Mouse (Mus musculus): ENCODE data around the gene Zc3hav1. TPM values are rescaled to one million over a fixed set of nuclear protein-coding genes. Genes with fewer than 3 reads are reported as not detected.

Gene Zc3hav1
- total RNA-seq, 2 experiments from 2014 or later = 2.7 to 3.0 TPM

DNA sequence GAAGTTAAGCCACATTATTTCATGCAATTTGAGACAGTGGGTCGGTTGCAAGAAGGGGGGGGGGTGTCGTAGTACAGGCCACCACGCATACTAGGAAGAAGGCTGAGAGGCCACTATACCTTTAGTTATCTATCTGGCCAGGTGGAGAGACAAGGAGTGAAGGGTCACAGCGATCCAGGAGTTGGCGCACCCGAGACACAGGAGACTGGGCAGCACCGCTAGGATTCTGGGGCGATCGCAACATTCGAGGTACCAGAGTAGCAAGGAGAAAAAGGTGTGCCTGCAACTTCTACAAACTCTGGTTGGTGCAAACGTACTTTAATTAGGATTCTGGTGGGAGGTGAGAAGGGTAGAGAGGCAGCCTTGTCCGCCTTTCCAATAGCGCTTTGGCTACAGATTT, 1.2 kb downstream of the Zc3hav1 start:
- no peak for DNase-seq (ENCODE audit: extremely low spot score in 1 of 2, low spot score in 1 of 2)

DNA sequence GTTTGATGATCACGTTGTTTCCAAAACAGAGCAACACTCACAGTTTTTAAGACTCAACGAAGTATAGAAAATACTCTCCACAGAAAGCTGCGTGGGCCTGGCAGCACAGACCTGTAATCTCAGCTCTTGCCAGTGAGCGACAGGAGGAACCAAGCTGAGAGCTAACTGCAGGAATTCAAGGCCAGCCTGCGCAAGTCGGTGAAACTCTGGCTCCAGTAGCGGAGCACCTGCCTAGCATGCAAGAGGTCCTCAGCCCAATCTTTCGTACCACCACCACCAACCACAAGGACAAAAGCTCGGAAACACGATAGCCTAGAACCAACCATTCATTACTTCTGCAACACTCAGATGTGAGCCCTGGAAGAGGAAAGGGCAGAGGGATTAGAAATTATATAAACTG, 2.0 kb downstream of the Zc3hav1 start:
- no peak for DNase-seq (ENCODE audit: extremely low spot score in 1 of 2, low spot score in 1 of 2)

DNA sequence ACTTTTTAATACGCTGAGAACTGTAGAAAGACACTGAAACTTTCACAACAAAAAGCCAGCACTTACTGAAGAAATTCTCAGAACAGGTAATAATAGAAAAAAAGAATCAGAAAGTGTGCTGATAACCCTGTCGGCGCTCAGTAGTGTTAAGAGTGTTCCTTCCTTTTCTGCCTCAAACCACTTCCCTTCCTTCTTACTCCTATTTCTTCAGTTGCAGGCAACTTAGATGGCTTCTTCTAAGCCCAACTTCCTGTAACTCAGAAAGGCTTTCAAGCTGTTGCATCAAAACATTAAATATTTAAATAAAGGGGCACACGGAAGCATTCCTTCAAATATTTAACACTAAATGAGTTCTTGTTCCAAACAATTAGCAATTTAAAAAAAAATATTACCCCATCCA, 2.5 kb downstream of the Zc3hav1 start:
- DNase-seq (ENCODE audit: extremely low spot score in 1 of 2, low spot score in 1 of 2) = no peak

DNA sequence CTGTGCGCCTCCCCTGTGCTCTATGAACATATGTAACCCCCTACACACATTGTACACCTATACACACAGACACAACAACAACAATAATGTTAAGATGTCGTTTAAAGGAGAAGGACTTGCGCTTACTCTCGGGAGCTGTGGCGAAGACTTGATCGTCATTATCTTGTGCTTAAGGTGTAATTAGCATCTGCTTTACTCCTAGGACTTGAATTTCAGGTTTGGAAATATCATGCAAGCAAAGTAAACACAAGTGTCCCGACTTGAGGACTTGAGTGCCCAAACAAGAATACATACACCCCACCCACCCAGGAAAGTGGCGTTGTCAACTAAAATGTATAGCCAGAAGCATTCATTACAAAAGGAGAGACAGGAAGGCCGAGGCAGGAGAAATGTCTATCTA, 4.6 kb downstream of the Zc3hav1 start:
- DNase-seq (ENCODE audit: extremely low spot score in 1 of 2, low spot score in 1 of 2) = no peak

DNA sequence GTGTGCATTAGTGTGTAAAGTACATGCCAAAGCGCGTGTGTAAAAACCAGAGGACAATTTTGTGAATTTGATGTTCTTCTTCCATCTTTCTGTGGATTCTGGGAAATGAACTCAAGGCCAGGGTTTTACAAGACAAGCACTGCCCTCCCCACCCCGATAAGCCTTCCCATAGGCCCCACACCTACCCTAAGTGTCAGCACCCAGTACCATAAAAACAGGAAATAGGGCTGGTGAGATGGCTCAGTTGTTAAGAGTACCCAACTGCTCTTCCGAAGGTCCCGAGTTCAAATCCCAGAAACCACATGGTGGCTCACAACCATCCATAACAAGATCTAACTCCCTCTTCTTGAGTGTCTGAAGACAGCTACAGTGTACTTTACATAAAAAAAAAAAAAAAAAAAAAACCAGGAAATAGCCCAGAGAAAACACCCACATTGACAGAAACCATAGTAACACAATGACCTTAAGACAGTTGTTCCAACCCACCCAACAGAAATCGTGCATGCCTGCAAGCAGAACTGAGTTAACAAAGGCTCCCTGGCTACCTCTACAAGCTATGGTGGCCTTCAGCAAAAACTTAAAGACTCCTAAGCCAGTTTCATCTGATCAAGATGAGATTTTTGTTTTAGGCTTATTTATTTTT, 5.5 kb downstream of the Zc3hav1 start:
- no peak for DNase-seq (ENCODE audit: extremely low spot score in 1 of 2, low spot score in 1 of 2)

DNA sequence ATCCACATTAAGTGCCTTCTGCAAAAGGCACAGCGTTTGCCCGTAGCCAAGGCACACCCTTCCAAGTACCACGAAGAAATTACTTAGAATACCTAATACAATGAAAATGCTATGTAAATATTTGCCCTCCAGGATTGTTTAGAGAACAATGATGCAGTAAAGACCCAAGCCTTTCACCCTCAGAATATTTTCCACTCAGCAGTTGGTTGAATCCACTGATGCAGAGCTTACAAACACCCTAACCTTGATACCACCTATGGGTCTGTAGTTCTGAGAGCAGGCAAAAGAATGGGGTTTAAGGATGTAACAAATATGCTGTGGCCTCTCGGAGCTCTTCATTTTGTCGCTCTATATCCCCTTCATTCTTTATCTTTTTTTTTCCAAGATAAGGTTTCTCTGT, 6.5 kb downstream of the Zc3hav1 start:
- DNase-seq (ENCODE audit: extremely low spot score in 1 of 2, low spot score in 1 of 2) = no peak

DNA sequence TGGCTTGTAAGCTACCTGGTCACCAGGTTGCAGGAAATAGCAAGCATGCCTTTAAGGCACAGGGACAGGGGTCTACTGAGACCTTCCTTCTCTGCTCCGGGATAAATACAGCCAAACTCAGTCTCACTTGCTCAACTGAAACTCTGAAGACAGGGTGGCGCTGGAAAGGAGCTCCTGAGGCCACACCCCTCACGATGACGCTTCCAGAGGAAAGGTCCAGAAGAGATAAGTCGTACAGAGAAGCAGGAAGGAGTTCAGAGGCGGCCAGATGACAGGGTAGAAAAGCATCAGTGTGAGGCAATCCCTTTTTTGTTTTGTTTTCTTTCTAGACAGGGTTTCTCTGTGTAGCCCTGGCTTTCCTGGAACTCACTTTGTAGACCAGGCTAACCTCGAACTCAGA, 8.6 kb downstream of the Zc3hav1 start:
- no peak for DNase-seq (ENCODE audit: extremely low spot score in 1 of 2, low spot score in 1 of 2)

DNA sequence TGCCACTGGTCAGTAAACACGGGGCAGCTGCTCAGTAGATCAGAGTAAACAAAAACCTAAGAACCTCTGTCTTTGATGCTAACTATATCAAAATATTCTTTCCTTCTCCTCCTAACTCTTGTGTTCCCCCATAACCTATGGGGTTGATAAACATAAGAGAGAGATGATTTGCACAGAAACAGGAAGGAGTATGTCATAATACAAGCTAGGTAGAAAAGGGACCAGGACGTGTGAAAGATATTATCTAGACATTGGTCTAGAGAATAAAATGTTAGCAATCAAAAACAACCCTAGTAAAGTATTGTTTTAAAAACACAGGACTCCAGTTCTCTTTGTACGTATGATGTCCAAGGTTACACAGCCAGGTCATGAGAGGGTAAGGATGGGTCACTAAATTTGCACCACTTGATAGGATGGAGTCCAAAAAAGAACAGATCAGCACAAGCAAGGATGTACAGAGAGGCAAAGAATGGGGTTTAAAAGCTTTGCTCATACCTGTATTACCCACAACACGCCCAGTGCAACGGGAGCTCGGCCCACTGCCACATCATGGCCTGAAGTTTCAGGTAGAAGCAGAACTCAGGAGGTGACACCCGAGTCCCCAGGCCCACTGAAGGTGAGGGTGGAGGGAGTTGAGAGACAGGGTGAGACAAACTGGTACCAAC, 10.3 kb downstream of the Zc3hav1 start:
- DNase-seq (ENCODE audit: extremely low spot score in 1 of 2, low spot score in 1 of 2) = no peak

DNA sequence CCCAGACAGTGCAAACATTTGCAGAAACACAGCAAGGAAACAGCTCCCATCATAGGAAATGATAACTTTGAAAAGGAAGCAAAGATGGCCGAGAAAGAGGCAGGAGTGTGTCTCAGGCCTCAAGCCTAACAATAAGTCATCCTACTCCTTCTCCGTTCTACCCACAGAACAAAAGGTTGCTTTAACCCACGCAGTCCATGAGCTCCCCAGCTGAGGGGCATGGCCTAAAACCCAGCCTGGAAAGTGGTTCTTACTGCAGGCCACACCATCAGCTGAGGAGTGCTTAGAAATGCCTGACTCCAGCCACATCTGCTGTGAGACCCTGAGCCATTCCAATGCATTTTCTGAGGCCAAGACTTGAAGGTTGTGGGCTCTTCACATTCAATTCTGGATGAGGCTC, 10.8 kb downstream of the Zc3hav1 start:
- no peak for DNase-seq (ENCODE audit: extremely low spot score in 1 of 2, low spot score in 1 of 2)

DNA sequence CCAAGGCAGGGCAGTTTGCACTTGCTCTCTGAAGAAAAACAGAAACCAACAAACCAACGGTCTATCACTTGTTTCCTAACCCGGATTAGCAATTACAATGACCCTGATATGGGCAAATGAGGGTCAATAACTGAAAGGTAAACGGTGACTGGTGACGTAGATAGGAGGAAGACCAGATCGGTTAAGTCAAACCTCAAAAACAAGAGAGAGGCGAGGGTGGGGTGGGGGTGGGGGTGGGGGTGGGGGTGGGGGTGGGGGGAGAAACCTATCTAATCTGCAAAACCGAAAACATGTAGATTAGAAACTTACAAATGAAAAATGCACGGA, 11.8 kb downstream of the Zc3hav1 start:
- no peak for DNase-seq (ENCODE audit: extremely low spot score in 1 of 2, low spot score in 1 of 2)

DNA sequence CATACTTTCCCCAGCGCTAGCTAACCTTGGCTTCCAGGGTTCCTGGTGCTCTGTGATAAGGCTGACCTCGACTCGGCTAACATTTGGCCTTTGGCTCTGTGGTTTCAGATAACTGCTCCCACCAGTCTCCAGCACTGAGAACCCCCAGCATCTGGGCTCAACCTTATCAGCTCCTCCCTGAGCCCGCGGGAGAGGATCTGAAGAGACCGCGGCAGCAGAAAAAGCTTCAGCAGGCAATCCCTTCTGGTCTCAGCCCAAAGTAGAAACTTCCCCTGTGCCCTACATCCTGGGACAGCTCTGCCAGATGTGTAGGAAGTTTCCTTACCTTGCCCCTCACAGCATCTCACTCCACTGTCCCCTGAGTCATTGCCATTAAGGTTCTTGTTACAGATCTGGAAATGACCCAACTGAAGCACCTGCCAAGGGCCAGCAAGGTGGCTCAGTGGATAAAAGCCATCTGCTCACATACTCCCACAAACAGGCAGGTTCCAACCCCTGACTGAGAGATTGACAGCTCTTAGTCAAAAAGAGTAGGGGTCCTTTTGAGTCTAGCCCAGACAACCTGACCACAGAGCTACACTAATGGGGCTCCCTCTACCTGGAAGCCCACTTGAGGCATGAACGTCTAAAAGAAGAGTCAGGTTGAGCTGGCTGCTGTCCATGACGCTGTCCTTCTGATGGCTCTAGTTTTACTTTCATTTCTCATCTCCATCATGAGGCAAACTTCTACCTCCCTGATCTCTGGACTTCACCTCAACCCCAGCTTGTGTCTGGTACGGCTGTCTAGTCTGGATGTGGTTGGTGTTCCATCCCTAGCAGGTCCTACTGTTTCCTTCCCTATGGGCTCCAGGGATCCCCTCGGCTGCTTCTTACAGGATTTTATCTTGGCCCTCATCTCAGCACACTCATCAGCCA, 12.4 kb downstream of the Zc3hav1 start:
- DNase-seq (ENCODE audit: extremely low spot score in 1 of 2, low spot score in 1 of 2) = no peak

DNA sequence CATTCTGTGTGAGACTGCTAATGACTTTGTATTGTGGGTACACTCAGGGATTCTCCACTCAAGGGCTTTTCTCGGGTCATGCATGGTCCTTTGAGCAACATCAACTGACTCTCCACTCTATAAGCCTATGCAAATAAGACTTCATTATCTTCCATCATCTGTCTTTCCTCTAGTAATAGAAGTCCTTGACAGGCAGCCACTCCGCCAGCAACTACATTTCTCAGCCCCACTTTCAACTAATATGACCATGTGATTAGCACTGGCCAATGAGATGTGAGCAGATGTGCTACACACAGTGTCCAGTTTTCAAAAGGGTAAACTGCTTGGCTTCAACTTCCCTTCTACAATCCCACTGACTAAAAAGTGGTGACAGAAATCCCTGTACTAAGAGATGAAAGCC, 15.3 kb downstream of the Zc3hav1 start:
- DNase-seq (ENCODE audit: extremely low spot score in 1 of 2, low spot score in 1 of 2) = no peak

DNA sequence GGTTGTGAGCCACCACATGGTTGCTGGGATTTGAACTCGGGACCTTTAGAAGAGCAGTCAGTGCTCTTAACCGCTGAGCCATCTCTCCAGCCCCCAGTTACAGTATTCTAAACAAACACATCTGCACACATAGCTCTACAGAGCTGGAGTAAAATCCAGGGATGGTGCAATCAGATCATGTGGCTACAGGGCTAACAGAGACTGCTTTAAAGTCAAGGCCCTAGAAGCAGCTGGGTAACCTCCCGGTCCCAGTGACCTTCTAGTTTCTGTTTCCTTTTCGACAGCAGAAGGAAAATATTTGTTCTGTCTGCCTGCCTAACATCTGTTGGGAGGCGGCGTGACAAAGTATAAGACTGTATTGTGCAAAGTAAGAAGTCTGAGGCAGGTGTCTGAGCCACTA, 16.5 kb downstream of the Zc3hav1 start:
- DNase-seq (ENCODE audit: extremely low spot score in 1 of 2, low spot score in 1 of 2) = no peak

DNA sequence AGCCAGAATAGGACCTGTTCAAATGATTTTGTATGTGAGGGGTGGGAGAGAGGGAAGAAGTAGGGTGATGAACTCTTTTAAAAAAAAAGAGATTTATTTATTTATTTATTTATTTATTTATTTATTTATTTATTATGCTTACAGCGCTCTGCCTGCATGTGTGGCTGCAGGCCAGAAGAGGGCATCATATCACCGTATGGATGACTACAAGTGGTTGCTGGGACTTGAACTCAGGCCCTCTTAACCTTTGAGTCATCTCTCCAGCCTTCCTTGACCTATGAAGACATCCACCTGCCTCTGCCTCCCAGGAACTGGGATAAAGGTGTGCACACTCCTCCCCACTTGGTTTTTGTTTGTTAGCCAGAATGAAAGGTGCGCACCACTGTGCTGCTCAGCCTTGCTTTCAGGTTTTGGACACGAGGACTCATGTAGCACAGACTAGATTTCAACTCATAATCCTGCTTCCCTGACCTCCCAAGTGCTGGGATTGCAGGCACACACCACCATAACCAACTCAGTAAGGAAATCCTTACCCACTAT, 17.2 kb downstream of the Zc3hav1 start:
- DNase-seq (ENCODE audit: extremely low spot score in 1 of 2, low spot score in 1 of 2) = no peak

DNA sequence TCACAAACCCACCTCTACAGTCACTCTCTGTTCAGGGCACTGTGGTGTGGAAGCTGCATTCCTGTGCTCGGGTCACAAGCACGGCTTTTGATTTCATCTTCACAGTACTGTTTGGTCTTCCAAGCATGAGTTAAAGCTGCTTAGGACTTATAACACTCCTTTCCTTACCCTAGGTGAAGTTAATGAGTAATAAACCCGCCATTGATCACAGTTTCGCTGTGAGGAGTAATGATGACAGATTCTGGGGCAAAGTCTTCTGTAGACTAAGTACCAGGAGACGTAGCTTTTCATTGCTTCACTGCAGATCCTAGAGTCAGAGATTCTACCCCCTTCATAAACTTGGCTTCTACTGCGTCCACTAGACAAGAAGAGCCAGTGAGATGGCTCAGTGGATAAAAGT, 19.1 kb downstream of the Zc3hav1 start:
- DNase-seq (ENCODE audit: extremely low spot score in 1 of 2, low spot score in 1 of 2) = no peak

DNA sequence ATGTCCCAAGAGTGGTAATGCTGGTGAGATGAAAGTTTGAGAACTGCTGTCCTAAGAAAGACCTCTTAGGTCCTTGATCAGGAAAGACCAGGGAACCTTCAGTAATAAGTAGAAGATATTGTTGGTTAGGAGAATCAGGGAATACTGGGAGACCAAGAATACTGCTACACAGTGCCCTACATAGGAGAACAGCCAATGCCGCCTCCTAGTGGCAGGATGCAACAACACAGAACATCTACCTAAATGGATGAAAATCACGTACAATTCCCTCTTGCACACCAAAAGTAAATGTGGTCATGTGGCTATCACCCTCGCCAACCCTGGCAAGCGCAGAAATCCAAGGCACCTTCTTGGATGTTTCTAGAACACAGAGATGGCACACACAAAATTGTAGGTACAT, 27.8 kb downstream of the Zc3hav1 start:
- peak; percentile 9 to 66 for DNase-seq (ENCODE audit: extremely low spot score in 1 of 2, low spot score in 1 of 2)

DNA sequence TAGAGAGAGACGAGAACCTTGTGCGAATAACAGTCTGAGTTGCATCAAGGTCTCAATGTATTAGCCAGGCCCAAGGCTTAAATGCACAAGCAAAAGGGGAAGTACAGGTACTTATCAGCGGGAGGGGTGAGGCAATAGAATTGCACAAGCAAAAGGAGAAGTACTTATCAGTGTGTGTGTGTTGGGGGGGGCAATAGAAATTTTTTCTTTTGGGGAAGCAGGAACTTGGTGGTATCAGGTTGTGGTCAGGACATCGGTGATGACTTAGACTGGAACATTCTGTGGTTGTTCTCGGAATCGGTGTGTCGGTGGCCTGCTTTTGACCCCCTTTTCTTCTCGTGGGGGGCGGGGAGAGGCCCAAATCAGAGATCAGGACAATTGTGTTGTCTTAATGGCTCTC, 33.8 kb downstream of the Zc3hav1 start:
- no peak for DNase-seq (ENCODE audit: extremely low spot score in 1 of 2, low spot score in 1 of 2)

DNA sequence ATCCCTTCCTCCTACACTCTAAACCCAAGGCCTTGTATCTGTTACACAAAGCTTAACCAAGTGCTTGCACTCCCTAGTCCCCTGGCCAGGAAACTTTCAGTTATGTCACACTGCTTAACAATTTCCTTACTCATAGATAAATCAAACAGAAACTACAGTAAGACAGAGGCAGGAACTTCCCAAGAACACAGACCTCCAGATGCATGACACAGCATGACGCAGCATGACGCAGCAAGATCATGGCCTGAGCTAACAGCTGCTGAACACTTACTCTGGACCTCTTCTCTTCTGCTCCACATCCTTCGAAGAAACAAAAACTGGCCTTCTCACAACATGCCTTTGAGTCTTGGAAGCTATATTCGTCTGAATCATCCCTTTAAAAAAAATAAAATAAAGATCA, 38.4 kb downstream of the Zc3hav1 start:
- DNase-seq (ENCODE audit: extremely low spot score in 1 of 2, low spot score in 1 of 2) = no peak

DNA sequence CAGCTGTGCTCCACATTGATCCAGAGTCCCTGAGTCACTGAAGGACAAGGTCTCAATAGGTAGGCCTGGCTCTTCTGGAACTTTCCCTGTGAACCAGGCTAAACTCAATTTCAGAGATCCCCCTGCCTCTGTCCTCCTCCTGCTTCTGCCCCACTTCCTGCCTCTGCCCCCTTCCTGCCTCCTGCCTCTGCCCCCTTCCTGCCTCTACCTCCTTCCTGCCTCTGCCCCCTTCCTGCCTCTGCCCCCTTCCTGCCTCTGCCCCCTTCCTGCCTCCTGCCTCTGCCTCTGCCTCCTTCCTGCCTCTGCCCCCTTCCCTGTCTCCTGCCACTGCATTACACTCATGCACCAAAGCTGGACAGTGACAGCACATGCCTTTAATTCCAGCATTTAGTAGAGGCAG, 44.7 kb downstream of the Zc3hav1 start:
- DNase-seq (ENCODE audit: extremely low spot score in 1 of 2, low spot score in 1 of 2) = no peak

DNA sequence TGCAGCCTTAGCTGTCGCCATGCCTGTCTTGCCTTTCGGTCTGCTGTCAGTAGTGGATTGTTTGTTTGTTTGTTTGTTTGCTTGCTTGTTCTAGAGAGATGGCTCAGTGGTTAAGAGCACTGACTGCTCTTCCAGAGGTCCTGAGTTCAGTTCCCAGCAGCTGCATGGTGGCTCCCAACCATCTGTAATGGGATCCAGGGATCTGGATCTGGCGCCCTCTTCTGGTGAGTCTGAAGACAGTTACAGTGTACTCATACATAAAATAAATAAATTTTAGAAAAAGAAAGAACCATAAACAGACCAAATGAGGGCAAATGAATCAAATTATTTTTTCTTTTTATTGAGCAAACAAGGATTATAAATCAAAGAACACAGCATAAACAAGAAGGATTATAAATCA, 49.4 kb downstream of the Zc3hav1 start:
- no peak for DNase-seq (ENCODE audit: extremely low spot score in 1 of 2, low spot score in 1 of 2)

DNA sequence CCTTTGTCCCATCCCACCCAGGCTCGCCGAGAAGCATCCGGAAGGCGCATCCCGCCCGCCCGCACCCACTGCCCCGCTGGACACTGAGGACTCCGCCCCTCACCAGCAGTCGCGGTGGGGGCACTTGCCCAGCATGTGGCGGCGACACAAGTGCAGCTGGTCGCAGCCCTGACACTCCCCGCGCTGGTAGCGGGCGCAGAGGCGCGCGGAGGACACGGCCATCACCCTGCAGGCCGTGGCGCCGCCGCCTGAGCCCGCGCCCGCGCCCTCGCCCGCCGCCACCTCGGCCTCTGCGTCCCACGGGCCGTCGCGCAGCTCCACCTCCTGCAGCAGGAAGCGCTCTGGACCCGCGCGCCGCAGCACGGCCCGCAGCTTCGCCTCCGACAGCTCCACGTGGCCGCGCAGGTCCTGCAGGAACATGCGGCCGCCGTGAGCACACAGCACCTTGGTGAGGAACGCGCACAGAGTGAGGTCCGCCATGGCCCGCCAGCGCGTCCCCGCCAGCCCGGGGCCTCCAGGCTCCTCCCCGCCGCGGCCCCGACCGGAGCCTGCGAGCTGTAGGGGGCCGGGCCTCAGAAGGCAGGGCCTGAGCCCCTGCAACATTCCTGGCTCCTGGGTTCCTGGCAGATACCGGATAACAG, 55.5 kb downstream of the Zc3hav1 start, which contains the start of gene Zc3hav1l:
Gene Zc3hav1l (minus strand): TSS at position 499 of the 641 bp plus-strand sequence.
- peak; percentile 51 to 57 for DNase-seq (ENCODE audit: extremely low spot score in 1 of 2, low spot score in 1 of 2)
